Mouse (Mus musculus): ENCODE measurements at regions not wholly inside any gene's neighbourhood (a gene's known extent, or its start where the extent isn't known, plus 50 kb on each side); places are given as distances from the start of the nearest gene placed in this dataset.

DNA sequence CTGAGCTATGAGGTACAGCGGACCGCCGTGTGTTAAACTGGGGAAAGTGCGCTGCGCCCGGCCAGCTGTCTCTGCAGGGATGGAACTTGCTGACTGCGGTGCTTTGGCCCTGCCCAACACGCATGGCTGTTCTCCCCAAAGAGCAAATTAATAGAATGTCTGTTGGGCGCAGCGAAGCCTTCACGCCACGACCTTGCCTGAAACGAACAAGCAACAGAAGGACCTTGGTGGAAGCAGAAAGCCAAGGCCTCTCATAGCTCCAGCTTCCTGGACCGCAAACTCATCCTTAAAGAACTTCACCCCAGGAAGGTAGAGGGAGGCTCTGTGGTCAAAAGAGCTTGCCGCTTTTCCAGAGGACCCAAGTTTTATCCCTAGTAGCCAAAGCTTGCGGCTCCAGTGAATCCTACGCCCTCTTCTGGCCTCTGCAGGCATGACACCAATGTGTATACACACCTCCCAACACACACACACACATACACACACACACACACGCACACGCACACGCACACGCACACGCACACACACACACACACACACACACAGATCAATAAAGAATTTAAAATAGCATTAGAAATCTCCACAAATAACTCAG lies 110.2 kb upstream of the Ctnnb1 start:
- TF ChIP-seq CTCF (IDR thresholded peaks at IDR 0.05; ENCODE audit: insufficient read depth, low read length) (no peak), POLR2A (IDR thresholded peaks at IDR 0.05; ENCODE audit: borderline replicate concordance, extremely low read depth, low read depth, low read length) (no peak)
